Mouse (Mus musculus): ENCODE results near the gene Hmg20a.
"Not testable (repeated sequence)": the region's sequence is repeated elsewhere in the genome, so short reads cannot be mapped to it uniquely, and the experiment has no call there.

The Hmg20a gene

DNA sequence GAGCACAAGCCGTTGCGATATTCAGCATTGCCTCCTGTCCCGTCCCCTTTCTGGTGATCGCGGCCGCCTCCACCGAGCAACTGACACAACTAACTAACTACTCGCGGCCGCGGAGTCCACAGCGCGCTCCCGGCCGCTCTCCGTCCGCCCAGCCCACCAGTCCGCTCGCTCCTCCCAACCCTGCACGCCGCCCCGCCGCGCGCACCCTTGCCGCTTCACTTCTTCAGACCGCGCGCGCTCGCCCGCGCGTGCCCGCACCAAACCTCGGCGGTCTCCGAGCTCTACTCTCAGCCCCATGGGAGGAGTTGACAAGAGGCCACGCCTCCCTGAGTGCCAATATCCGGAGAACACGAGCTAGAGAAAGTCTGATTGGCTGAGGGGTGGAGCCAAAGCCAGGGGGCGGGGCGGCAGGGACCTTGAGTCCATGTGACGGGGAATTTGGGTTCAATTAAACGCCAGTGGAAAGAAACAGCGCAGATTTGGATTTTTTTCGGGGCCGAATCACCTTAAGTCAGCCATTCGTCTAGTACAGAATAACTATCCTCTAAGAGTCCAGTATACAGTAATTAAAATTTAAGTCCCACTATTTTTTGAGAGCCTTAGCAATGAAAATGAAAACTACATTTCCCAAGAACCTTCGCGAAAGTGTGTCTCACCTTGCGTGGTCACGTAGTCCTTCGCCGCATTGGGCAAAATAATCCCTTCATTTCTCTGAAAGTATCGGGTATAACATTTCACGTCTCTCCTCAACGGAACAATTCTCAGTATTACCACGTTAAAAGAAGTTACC lies at the start of gene Hmg20a, which contains the start of gene Peak1:
Gene Hmg20a (plus strand): TSS at position 662 of the 790 bp plus-strand sequence.
Gene Peak1 (minus strand): TSS at position 120 of the 790 bp plus-strand sequence.
- DNase-seq (ENCODE audit: low spot score) = peak; percentile 100

DNA sequence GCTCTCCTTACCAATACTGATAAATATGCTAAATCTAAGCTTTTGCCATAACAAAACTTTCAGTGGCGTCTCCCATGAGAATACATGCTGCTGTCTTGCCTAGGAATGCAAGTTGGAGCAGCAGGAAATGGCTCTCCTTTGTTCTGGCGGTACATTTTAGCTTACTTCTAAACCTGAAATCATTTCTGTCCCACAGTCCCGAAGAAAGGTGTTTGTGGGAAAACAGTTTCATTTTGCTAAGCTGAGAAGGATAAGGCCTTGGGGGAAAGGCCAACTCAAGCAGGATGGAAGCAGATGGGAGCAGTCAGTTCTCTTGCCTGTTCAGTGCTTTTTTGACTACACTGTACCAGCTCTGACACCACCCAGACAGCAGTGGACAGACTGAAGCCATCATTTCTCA lies 49.6 kb upstream of the Hmg20a start:
- DNase-seq (ENCODE audit: low spot score) = no peak

DNA sequence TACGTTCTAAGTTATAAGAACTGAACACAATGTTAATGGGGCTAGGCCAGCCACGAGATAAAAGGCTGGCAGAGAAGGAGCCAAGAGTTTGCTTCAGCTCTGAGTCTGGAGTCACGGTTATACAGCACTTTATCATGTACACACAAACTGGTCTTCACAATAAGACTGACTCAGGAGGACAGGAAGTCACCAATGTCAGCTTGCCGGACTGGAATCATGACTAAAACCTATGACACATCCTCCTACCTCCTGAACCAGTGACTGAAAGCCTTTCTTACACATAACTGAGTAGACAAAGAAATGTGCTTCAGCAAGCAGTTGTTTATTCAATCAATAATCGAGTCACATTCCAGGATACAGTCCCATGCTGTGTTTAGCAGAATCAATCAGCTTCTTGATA lies 47.7 kb upstream of the Hmg20a start:
- DNase-seq (ENCODE audit: low spot score) = no peak

DNA sequence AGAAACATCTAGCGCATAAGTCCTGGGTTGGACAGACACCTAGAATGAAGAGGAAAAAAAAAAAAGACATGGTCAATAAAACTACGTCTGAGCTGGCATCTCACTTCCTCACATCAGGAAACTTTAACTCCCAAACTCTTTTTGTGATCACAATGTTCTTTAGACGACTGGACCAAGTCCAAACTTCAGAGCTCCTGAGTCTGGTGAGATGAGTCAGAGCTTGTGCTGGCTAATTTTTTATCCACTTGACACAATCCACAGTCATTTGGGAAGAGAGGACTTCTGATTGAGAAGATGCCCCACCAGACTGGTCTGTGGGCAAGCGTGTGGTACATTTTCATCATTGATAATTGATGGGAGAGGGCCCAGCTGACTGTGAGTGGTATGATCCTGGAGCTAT lies 44.0 kb upstream of the Hmg20a start:
- DNase-seq (ENCODE audit: low spot score) = peak; percentile 21

DNA sequence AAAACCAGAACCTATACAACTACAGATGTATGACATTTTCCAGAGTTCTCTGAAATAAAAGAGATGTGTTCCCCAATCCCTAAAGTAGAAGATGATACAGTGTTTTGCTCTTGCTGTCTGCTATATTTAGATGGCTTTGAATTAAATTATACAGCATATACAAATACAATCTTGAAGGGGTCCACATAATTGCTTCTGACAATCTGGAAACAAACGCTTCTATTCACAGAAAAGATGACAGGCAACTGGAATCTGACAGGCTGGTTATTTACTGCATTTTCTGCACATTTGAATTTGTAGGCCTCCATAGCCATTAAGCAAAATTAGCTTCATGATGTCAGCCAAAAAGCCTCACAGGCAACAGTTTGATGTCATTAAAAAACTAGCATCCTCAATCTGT lies 35.6 kb upstream of the Hmg20a start:
- DNase-seq (ENCODE audit: low spot score) = no peak

DNA sequence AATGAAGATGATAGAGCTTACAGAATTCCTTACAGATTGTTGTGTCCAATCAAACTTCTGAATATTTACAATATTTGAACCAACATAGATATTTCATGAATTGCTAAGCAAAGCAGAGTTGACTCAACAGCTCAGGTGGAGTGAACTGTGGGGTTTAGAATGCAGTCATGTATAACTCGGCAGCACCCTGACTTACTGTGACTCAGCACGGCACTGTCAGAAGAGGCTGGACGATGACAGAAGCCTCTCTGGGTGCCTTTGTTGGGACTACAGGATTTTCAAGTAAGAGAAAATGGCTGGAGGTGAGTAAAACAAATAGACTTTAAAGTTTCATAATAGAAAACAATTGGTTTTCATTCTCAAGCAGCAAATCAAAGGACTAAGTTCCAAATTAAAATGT lies 25.6 kb upstream of the Hmg20a start:
- DNase-seq (ENCODE audit: low spot score) = no peak

DNA sequence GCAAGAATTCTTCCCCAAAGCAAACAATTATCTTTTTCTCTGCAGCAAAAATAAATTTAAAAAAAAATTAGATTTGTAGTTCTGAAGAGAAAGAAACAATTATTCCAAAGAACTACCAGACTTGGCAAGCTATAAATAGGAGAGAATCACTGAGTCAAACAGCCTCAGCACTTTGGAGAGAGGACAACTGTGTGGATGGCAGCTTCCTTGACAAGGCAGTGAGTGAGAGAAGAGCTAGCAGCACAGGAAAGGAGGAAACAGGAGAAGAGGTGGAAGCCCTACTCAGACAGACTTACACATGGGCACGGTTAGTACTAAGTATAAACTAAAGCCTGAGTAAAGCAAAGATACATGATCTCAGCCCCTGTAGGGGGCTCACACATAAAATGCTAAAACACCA lies 22.1 kb upstream of the Hmg20a start:
- no peak for DNase-seq (ENCODE audit: low spot score)

DNA sequence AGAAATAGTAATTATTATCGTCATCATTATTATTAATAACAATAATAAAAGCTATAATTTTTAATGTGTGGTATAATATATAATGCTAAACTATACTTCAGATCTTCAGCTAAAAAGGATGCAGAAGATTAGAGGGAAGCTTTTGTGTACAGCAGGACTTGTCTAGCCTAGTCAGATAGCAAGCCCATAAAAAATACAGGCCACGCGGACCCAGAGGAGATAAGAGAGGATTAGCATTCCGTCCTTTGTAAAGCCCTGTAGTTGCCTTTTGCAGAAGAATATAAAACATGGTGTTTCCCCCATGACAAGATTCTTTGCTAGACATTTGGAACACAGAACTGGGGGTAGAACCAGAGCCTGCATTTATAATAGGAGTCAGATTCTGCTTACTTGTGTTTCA lies 13.8 kb upstream of the Hmg20a start:
- DNase-seq (ENCODE audit: low spot score) = no peak

DNA sequence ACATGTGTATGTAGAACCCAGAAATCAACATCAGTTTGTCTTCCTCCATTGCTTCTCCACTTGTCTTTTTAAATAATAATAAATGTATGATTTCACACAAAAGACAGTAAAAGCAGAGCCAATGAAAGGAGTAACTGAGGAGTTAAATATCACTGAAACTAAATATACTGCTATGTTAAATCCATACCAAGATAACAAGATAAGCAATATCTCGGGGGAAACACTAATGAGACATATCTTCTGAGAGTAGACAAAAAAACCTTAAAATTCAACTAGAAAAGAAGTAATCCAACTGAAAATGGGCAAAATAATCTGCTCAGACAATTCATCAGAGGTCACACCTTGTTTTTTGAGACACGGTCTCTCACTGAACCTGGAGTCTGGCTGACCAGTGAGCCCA lies 8.5 kb upstream of the Hmg20a start:
- DNase-seq (ENCODE audit: low spot score) = no peak

DNA sequence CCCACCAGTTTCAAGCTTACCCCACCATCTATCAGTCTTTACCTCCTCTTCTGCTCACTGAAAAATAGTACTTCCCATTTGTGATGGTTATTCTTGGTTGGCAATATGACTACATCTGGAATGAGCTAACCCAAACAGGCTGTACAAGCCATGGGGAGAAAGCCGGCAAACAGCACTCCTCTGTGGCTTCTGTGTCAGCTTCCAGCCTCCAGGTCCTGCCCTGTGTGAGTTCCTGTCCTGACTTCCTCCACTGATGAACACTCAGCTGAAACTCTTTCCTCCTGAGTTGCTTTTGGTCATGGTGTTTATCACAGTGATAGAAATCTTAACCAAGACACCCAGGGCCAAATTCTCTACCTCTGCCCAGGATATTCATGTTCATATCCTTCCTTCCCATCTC lies 5.7 kb upstream of the Hmg20a start:
- DNase-seq (ENCODE audit: low spot score) = no peak

DNA sequence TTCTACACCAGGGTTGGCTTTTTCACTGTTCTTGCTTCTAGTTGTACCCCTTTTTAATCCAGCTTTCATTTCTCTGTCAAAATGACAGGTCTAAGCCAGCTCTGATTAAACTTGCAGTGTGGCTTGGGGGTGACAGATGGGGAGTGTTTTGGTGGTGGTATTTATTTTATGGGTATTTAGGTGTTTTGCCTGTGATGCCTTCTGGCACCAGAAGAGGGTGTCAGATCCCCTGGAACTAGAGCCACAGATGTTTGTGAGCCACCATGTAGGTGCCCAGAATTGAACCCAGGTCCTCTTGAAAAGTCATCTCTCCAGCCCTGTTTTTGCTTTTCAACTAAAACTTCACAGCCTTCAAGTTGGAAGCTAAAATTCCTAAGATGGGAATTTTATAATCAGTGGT lies 4.1 kb upstream of the Hmg20a start:
- no peak for DNase-seq (ENCODE audit: low spot score)

DNA sequence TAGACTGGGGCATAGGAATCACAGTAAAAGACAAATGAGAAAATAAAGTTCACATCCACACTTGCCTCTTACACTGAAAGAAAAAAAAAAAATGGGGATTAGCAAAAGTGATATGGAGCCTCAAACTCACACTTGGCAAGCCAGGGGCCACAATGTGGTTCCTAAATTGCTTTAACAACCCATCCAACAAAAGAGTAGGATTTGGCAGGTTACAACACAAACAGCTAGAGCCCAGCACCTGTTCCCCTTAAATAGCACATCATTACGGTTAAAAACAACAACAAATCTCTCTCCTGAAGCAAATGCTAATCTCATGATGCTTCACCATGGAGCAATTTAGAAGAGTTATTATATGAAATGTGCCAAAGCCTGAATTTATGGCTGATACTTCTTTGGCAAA lies 3.0 kb upstream of the Hmg20a start:
- DNase-seq (ENCODE audit: low spot score) = no peak

DNA sequence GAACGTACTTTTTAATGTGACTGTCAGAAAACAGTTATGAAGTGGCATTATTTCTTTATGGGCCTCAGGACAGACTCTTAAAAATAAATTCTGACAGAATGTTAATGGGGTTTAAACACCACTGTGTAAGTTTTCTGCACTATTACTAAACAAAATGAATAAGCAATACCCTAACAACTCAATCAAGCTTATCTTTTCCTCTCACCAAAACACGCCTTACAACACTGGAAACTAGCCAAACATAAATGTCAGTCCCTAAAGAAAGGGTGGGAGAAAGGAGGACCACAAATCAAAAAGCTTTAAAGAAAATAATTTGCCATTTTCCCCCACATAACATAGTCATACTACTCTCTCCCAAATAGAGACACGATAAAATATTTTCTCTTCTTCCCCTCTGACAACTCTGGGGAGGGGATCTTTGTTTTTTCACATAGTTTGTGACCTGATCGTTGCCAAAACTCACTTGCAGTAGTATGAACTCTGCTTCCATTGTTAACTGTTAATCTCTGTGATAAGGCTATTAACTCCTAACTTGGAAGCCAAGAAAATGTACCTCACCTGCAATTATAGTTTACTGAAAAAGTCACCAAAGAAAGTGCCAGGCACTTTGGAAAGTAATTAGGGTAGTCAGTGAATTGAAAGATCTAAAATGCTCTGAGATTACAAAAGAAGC lies 2.3 kb upstream of the Hmg20a start:
- DNase-seq (ENCODE audit: low spot score) = no peak

DNA sequence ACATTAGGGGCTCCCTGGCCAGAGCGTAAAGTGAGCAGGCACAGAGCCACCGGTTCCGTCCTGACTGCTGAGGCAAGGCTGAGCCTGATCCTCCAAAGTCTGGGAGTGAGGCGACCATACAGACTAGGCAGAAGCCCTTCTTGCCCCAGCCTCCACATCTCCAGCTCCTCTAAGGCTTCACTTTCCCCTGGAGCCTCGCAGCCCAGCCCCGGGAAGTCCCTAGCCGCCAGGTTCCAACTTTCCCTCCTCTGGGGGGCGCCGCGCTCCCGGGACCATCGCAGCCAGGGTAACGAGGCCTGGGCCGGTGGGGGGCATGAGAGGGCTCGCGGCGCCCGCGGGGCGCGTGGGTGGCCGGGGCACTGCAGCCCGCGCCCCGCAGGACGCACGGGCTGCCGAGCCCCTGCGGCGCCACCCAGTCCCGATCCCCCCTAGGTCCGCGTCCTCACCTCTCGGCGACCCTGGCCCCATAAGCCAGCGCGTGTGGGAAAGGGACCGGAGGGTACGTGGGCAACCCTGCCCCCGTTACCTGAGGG lies 928 bp upstream of the Hmg20a start:
- DNase-seq (ENCODE audit: low spot score) = peak; percentile 82

DNA sequence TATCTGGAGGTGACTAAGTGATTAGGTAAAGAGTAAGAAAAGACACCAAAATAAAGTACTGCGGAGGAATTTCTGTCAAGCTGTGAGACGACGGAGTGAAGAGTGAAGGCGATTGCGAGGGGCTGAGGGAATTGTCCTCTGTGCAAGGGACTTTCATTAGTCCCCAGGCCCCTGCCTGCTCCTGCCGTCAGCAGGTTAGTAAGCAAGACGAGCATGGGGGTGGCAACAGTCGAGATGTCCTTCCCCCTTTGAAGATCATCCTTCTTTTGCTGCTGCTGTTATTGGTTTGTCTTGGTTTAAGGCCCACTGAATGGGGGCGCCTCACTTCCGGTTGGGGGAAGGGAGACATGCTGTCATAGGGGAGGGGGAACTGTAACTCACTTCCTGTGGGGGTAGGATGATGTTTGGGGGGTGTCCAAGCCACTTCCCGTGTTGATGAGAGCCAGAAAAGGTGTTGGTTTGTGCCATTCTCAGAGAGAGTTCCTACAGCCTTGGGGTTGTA lies 380 bp downstream of the Hmg20a start:
- DNase-seq (ENCODE audit: low spot score) = peak; percentile 82

DNA sequence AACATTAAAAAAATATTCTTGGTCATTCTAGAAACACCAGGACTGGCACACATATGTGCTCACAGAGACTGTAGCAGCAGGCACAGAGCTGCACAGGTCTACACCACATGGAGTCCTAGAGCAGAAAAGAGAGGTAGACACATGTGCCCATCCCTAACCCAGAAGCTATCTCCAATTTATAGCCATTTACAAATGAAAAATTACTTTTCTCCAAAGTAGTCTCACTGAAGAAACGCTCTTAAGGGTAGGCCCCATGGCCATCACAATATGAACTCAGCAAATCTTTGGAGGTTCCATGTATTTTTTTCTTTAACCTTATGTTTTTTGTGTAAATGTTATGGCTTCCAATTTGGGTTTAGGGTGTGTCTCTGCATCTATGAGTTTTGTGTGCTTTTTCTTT lies 1.8 kb downstream of the Hmg20a start:
- no peak for DNase-seq (ENCODE audit: low spot score)

DNA sequence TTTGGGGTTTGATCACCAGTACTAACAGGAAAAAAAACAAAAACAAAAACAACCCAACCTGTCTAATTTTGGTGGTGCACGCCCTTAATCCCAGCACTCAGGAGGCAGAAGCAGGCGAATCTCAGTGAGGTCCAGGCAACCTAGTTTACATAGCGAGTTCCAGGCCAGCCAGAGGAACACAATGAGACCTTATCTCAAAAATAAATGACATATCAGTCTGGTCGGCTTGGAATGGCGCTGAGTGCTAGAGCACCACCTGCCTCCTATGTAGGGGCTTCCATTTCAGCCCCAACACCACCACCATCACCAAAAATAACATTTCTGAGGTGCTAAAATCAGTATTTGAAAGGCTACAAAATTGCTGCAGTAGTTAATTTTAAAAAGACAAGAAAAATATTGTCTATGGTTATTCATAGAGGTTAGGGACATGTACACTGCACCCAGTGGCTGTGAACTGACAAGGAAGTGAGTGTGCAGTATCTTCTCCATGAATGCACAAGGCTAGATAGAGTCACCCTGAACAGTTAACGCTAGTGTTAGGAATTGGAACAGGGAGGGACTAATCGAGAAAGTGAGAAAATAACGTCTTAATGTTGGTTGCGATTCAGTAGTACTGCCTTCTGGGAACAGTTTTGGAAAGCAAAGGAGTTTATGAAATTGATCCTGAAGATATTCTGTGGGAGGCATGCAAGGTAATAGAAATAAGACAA lies 2.6 kb downstream of the Hmg20a start:
- DNase-seq (ENCODE audit: low spot score) = no peak

DNA sequence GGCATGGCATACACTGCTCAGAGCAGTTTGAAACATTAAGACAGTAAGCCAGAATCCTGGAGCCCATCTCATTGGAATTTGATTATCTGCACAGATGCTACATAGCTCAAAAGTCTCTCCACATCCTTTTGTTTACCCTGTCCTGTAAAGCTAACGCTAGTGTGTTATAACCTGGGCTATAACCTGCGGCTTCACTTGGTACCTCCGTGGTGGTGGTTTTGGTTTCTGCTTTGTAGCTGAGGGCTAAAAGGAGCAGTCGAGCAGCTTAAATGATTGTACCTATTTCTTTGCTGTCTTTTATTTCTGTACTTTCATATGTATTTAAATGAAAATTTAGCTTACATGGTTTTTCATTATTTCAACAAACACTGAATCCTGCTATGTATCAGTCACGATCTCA lies 3.6 kb downstream of the Hmg20a start:
- DNase-seq (ENCODE audit: low spot score) = no peak

DNA sequence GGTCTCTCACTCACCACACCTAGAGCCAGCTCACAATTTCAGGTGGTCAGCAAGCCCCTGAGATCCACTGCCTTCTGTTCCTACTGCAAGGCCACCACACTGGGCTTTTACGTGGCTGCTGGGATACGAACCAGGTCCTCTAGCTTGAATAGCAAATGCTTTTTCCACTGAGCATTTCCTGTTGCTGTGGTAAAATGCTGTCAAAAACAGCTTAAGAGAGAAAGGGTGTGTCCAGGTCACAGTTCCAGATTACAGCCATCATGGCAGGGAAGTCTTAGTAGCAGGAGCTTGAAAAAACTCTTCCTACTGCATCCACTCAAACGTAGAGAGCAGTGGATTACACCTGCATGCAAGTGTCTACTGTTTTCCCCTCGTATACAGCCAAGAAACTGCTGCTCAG lies 6.5 kb downstream of the Hmg20a start:
- DNase-seq (ENCODE audit: low spot score) = no peak

DNA sequence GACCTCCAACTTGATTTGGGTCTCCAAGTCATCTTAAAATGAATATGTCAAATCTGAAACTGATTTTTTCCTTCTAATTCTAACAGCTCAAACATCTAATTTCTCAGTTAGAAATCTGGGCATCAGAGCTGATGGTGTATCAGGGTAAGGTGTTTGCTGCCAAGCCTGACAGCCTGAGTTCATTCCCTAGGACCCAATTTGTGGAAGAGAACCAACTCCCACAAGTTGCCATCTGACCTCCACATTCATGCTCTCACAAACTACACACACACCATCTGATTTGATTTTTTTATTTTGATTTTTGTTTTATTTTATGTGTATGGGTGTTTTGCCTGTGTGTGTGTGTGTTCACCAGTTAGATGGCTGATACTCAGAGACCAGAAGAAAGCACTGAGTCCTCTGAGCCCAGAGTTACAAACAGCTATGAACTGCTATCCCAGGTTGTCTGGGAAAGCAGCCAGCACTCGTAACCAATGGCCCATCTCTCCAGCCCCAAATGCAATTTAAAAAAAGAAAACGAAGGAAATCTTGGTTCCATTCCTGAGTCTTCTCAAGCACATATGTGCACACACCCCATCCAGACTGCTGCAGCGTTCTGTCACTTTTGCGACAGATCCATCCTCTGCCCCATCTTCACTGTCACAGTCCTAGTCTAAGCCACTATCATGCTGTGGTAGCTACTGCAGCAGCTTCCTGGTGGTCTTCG lies 17.6 kb downstream of the Hmg20a start:
- peak; percentile 21 for DNase-seq (ENCODE audit: low spot score)

DNA sequence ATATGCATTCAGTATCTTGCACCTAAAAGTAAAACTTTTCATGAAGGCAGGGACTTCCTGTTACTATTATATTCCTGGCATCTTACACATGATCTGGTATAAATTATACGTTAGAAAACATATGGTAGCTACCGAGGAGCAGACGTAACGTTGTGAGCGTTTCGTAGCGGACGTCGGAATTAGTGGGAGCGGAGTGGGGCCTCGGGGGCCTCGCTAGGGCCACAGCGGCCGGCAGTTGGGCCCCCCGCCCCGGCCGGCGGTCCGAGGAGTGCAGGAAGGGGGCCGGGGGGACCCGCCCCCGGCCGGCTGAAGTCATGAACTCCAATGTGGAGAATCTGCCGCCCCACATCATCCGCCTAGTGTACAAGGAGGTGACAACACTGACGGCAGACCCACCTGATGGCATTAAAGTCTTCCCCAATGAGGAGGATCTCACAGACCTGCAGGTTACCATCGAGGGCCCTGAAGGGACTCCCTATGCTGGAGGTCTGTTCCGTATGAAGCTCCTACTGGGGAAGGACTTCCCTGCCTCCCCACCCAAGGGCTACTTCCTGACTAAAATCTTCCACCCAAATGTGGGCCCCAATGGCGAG lies 19.0 kb downstream of the Hmg20a start:
- DNase-seq (ENCODE audit: low spot score) = not testable (repeated sequence)

DNA sequence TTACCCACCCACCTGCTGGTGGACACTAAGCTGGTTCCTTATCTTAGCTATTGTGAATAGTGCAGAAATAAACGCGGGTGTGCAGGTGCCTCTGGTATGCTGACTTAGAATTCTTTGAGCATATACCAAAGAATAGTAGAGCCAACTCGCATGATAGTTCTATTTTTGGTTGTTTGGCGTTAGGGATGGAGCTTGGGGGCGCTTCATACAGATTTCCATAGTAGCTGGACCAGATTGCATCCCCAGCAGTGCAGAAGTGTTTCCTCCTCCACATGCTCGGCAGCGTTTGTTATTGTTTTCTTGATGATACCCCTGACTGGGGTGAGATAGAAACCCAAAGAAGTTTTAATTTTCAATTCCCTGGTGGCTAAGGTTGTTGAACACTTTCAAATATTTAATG lies 21.3 kb downstream of the Hmg20a start:
- DNase-seq (ENCODE audit: low spot score) = no peak

Data from layer of hippocampus, adult 11-12 months (tissue).